ENCODE assay signal across 9 mouse cellular contexts in genomic region chr9:110410908-110411887, GRCm38 (mm10). TPM values are rescaled to one million over a fixed set of nuclear protein-coding genes. Genes with fewer than 3 reads are reported as not detected.
A peak's percentile ranks its signal among the peaks of the same experiment; 100 is the strongest.
DNase-seq lines count a peak whose midpoint lies in the region; ATAC-seq and TF ChIP-seq lines count a peak whose summit lies in the region.
"Had no signal": no experiment of that assay in that cellular context is flagged by ENCODE, and none has a peak within 500 bp of the region (broad histone marks: within the 10 kb centered on the region; RNA-seq: fewer than 3 reads in every experiment).

No protein-coding gene starts in this region.

- H3K36me3 ChIP-seq in G1E (replicated peaks), result no peaks in the 10 kb centered on the region
- no peaks in the 10 kb centered on the region for H3K36me3 ChIP-seq in lung, embryonic 16.5 days (ENCODE audit: control insufficient read depth, insufficient read depth, low read length)
- H3K36me3 ChIP-seq: limb, embryonic 15.5 days had no signal

- H3K27ac ChIP-seq in gastrocnemius, adult 2 months, result peak overlapping the region; percentile 24; the same call in 1 of the 2 replicates
- no peak overlapping the region for H3K27ac ChIP-seq in lung, embryonic 16.5 days (ENCODE audit: low read length)
- H3K27ac ChIP-seq: limb, embryonic 15.5 days had no signal

- peak; percentile 72 for TF ChIP-seq CTCF in G1E (IDR thresholded peaks at IDR 0.05; ENCODE audit: low read depth, low read length)
- TF ChIP-seq CTCF in gastrocnemius, adult 2 months (IDR thresholded peaks at IDR 0.05), result peak; percentile 87

- DNase-seq in 416B (ENCODE audit: low read depth) (peak; percentile 91), G1E (ENCODE audit: low spot score) (peak; percentile 70)
- peak; percentile 71 to 72 for DNase-seq in cerebellum, adult 18-20 months
- peak; percentile 88 for DNase-seq in gastrocnemius, adult 2 months
- peak; percentile 90 to 92 for DNase-seq in kidney, postnatal 4 days
- DNase-seq in right cerebral cortex, postnatal 10 days (ENCODE audit: low spot score in 2 of 2), result peak; percentile 82 to 87
- peak; percentile 87 for DNase-seq in urinary bladder, postnatal 14 days (ENCODE audit: low spot score)

- intact Hi-C loops in gastrocnemius, adult 2 months (cut with DNase I), result loop anchor here (1.0 to 5.0 kb wide), 5 partner anchors 220 to 461 kb away; no protein-coding TSS in a partner anchor

- H3K27me3 ChIP-seq in G1E (ENCODE audit: insufficient read depth, low read length), result peaks cover 6% of the 10 kb centered on the region; the same call in 1 of the 2 replicates
- H3K27me3 ChIP-seq in lung, embryonic 16.5 days (ENCODE audit: control insufficient read depth, insufficient read depth, low read depth, low read length), result no peaks in the 10 kb centered on the region
- H3K27me3 ChIP-seq: limb, embryonic 15.5 days had no signal

- no peak overlapping the region for H3K4me3 ChIP-seq in G1E (ENCODE audit: low read depth, low read length)
- no peak overlapping the region for H3K4me3 ChIP-seq in gastrocnemius, adult 2 months
- no peak overlapping the region for H3K4me3 ChIP-seq in lung, embryonic 16.5 days (ENCODE audit: low read length)
- H3K4me3 ChIP-seq: limb, embryonic 15.5 days had no signal

- ATAC-seq in G1E (ENCODE audit: extremely low read depth, insufficient number of reproducible peaks, low FRiP score, poor library complexity, severe bottlenecking), result 0 out of 2 replicates have a peak, but pooled peaks have one; percentile 12
- ATAC-seq in lung, embryonic 16.5 days (ENCODE audit: low read depth), result peak; percentile 18; the same call in 1 of the 2 replicates

- no peaks in the 10 kb centered on the region for H3K9me3 ChIP-seq in G1E (replicated peaks)
- H3K9me3 ChIP-seq in lung, embryonic 16.5 days (ENCODE audit: control insufficient read depth, low read length), result no peaks in the 10 kb centered on the region
- H3K9me3 ChIP-seq: limb, embryonic 15.5 days had no signal

- H3K4me2 ChIP-seq in lung, embryonic 16.5 days (ENCODE audit: low read depth, low read length), result no peak overlapping the region
- H3K4me2 ChIP-seq: limb, embryonic 15.5 days had no signal

- peaks cover 29% of the 10 kb centered on the region for H3K4me1 ChIP-seq in G1E (ENCODE audit: insufficient read depth, low read depth, low read length)
- peaks cover 21% of the 10 kb centered on the region for H3K4me1 ChIP-seq in lung, embryonic 16.5 days (replicated peaks; ENCODE audit: control insufficient read depth, insufficient read depth, low read length)

- no peak overlapping the region for H3K9ac ChIP-seq in lung, embryonic 16.5 days (ENCODE audit: low read length)
- H3K9ac ChIP-seq: limb, embryonic 15.5 days had no signal

- WGBS in lung, embryonic 16.5 days, result 30% methylated on average over 6 of the region's 6 CpGs

RNA-seq across cellular contexts. Expression of gene Ptpn23, which starts 3.2 kb away (rescaled TPM):
- 55.8 and 58.9 TPM in 2 replicates for total RNA-seq in G1E (2014; fragmentation: Nextera tagmentation)
- 6.9 and 8.2 TPM in 2 replicates for total RNA-seq in G1E (2017)
- polyA plus RNA-seq in G1E (2012), result 62.3 and 93.5 TPM in 2 replicates
- total RNA-seq in gastrocnemius, adult 2 months (2021), result 10 to 100 TPM in 1 of 2 experiments, 1 to 10 TPM in 1; 8.5 to 10.0 TPM
- 12.2 and 13.5 TPM in 2 replicates for polyA plus RNA-seq in lung, embryonic 16.5 days (2015; fragmentation: Nextera tagmentation; extraction: Ambion mirVana)

RNA-seq across cellular contexts. Expression of gene Ngp, which starts 8.3 kb away (rescaled TPM):
- total RNA-seq in G1E (2014; fragmentation: Nextera tagmentation) (not detected in 2 replicates), G1E (2017) (0.11 and 0.12 TPM in 2 replicates)
- 0.08 TPM in 1 of 2 replicates, not detected in the other for polyA plus RNA-seq in G1E (2012)
- total RNA-seq in gastrocnemius, adult 2 months (2021), result not detected
- 3.3 and 10.2 TPM in 2 replicates for polyA plus RNA-seq in lung, embryonic 16.5 days (2015; fragmentation: Nextera tagmentation; extraction: Ambion mirVana)
